Mouse (Mus musculus) left cerebral cortex, adult 9 months (tissue): Measurements from ENCODE around the gene Gpa33.
A peak's percentile ranks its signal among the peaks of the same experiment; 100 is the strongest.

Experiments used
- DNase-seq, 2 experiments: peaks; one replicate each; pipeline ENCODE4 v3.0.0; 2022; ENCODE audit warnings: low spot score in 2 of 2

Gpa33 gene

DNA sequence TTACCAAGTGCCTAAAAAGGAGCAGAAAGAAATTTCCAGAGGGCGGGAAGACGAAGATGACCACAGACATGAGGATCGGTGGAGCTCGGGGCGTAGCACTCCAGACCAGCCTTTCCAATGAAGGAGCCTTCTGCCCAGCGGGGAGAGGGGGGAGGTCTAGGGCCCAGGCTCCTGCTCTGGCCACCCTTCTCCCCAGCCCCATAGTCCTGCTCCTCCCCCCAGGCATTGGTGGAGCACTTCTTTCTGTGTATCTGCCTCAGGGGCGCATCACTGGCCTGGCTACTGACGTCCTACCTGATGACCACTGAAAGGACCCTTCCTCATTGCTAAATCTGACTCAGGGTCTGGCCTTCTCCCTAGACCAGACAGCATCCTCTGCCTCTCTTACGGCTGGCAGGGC, 35.1 kb downstream of the Gpa33 start:
- DNase-seq, result no peak

DNA sequence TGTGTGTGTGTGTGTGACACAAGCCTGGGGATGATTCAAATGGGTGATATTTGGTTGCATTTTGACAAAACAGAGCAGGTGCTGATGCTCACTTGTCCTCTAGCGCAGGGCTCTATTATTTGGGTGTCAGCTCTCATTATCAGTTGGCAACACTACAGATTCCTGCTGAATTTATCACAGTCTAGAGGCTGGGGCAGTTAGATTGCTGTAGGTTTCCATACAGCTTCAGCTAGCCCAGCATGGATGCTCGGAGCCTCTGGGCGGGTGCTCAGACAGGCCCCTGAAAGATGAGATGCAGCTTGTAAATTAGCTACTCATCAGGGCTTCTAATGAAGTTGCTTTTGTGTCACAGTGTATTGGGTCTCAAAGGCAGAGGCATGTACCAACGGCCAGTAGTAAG, 37.4 kb downstream of the Gpa33 start:
- DNase-seq, result no peak

DNA sequence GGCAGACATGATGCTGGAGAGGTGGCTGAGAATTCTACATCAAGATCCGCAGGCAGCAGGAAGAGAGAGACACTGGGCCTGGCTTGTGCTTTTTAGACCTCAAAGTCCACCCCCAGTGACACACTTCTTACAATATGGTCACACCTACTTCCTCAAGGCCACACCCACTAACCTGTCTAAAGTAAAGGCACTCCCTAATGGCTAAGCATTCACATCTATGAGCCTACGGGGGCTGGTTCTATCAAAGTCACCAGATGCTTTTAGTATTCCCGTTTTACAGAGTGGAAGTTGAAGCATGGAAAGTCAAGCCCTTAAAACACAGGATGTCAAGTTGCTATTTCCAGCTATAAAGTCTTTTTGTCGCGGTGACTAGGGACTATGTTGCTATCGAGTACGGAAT, 38.0 kb downstream of the Gpa33 start:
- no peak for DNase-seq

DNA sequence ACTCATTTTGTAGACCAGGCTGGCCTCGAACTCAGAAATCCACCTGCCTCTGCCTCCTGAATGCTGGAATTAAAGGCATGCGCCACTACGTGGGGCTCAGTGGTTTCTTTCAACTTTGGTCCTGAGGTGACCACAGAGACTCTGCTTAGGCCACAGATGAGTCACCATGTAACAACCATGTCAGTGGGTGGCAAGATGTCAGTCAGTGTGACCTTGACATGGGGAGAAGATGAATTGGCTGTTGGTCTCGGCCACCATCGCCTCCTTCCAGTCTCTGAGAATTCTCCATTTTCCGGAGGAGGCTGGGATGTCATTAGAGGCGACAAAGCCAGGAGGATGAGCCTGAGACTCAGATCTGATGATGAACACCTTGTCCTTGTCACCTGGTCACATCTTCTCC, 39.7 kb downstream of the Gpa33 start:
- DNase-seq, result no peak

DNA sequence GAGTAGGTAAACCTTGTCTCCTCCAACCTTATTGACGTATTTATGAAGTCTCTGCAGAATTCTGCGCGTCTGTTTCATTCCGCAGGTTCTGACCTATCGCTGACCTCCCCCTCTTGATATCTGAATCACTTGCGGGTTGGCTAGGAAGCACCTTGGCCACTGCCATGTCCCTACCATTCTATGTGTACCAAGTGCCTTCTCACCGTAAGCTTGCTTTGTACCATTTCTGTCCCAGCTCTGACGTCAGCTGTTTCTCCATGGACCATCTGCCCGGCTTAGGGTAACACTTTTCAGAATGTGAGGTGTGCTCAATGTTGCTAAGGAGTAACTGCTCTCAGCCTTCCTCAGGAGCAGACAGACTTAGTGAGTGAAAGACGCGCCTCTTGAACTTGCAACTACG, 40.8 kb downstream of the Gpa33 start:
- DNase-seq, result no peak

DNA sequence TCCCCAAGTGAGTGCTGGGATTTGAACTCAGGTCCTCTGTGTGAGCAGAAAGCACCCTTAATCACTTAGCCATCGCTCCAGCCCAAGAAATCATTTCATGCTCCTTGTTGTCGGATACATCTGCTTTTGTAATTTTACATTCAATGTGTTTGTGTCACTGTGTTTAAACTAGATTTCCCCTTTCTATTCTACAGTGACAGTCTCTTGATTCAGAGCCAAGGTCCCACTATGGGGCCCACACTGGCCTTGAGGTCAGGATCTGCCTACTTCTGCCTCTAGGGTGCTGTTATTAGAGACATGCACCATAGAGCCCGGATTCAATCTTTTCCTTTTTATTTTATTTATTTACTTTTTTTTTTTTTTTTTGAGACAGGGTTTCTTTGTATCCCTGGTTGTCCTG, 43.0 kb downstream of the Gpa33 start:
- DNase-seq, result no peak

DNA sequence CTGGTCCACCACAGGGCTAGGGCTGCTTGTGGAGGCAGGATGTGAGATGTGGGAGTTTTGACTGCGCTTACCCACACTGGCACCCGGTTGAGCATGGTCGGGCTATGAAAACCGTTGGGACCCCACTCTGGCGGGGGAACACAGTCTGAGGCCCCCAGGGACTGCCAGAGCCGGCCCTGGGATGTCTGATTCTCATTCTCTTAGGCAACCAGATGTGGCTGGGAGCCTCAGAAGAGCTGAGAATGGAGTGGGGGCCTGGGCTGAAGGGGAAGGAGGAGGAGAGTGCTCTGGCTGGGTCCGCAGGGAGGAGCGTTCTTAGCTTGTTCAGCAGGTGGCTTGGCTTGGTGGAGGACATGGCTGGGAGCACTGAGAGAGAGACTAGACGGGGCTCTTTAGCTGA, 43.6 kb downstream of the Gpa33 start:
- no peak for DNase-seq

DNA sequence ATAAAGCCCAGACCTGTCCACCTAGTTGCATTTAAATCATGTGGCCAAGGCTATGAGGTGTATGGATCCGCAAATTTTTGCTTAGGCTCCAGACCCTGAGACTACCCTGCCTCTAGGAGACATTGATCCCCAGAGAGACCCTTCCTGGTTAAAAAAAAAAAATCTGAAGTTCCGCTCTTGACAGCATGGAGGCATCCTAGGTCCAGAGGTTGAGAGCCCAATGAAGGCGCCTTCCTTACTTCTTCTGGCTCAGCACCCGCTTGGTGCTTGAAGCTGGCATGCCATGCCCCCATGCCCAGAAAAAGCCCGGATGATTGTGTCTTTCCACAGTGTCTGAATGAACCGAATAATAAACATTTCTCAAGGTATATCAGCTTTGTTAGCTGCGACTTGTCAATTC, 51.5 kb downstream of the Gpa33 start:
- no peak for DNase-seq

DNA sequence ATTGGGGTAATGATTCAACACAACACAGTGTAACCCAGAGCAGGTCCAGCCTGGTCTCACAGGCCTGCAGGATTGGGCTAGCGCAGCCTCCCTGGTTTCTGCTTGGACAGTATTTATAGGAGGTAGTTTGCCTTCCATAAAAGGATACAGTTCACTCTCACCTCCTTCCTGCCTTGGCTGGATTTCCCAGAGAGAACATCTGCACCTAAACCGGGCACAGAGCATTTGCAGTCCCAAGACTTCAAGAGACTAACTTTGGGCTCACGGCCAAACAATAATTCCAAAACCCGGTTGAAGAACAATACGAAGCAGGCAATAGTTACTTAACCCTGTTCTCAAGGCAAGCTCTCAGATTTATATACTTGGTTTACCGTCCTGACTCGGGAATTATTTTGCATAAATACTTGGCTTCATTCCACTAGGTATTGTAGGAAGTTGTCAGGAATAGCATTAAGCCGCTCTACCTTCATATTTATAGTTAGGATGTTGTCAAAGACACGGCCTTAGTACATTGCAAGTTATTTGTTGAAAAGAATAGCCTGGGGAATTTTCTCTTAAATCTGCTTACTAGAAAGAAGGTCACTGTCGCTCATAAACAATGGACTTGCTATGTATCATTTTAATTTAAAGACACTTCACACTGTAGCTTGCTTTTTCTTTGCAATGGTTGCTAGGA, 53.1 kb downstream of the Gpa33 start:
- peak in 1 of 2 experiments; percentile 44 for DNase-seq

DNA sequence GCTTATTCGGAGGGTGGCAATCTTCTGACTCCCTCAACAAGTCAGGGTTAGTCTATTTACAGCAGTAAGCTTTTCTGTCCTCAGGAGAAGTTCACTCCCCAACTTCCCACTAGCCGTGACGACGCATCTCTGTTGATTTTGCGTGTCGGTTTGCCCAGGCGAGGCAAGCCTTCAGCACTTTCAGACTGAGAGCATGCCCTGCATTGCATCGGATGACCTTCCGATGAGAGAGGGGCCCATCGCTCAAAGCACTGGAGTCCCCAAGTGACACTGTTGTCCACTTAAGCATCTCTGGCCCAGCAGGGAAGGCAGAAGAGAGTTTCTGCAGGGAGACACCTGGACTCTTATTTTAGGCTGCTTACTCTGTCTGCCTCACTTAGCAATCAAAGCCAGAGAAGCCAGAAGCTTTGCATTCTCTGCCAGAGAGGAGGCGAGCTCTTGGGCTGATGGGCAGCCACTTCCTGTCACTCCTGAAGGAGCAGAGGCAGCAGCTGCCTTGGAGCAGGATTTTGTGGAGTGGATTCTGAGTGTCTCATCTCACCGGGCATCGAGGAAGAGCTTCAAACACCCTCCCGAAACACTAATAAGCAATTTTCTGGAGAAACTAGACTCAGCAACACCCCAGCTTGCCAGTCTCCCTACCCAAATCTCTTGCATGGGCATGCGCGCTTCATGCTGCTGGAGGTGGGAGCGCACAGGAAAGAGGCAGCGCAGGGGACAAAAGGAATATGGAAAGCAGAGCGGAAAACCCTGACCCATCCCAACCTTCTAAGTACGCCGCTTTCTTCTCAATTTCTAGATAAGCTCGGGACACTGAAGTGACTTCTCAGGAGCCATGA, 54.6 kb downstream of the Gpa33 start:
- peak in 1 of 2 experiments; percentile 36 for DNase-seq

DNA sequence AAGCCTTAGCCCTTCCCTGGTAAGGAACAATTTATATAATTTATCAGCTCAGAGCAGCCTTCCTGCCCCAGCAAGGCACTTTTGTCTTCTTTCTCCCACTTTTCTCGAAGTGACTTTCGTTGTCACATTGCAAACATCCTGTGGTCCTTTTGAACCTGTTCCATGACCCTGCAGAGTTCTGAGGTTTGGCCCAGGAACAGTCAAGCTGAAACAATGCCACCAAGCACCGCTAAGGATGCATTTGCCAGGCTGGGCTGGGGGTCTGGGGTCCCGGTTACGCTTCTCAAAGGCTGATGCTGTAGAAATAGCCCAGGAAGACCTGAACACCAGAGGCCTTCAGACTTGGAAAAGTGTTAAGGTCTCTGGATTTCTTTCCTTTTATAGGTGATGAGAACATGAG, 55.3 kb downstream of the Gpa33 start:
- no peak for DNase-seq

DNA sequence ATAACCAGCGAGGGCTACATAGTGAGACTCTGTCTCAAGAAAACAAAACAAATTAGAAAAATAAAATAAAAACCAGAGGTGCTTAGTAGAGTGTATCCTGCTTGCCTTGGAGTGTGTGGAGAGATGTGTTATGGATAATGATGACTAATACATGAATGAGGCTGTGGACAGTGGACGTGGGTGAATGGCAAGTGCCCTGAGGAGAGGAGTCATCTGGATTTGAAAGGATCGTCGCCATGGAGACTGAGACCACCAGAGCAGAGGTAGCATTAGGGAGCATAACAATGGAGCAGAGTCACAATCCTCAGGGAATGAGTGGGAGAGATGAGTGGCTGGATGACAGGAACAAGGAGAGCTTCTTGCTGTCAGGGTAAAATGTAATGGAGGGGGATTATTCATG, 59.8 kb downstream of the Gpa33 start:
- no peak for DNase-seq

DNA sequence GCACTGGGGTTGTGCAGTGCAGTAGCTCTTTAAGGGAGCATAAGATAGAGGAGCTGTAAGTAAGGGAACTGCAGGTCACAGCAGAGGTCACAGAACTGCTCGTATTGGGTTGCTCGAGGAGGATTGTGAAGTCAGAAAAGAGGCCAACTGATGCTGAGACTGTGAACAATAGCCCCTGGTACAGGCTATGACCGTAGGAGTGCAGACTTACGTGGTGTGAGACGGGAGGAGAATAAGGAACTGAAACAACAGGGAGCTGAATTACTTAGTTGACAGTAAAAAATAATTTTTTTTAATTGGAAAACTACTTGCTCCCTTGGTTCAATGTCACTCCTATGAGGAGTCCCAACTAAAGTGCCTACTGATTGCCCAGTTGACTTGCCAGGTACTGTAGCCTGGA, 74.1 kb downstream of the Gpa33 start:
- DNase-seq, result no peak

DNA sequence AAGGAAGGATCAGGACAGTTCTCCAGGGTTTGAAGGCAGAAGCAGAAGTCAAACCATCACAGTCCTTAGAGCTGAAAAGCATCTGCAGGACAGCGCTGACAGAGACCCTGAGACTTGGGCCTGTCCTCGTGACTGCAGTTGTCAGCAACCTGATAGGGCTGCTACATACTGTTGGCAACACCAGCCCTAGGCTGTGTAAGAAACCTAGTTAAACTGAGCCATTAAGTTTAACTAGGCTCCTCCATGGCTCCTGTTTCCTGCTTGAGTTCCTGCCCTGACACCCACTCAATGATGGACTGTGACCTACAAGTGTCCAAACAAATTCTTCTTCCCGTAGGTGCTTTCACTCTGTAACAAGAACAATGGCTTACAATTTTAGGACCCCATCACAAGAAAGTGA, 75.1 kb downstream of the Gpa33 start:
- no peak for DNase-seq

DNA sequence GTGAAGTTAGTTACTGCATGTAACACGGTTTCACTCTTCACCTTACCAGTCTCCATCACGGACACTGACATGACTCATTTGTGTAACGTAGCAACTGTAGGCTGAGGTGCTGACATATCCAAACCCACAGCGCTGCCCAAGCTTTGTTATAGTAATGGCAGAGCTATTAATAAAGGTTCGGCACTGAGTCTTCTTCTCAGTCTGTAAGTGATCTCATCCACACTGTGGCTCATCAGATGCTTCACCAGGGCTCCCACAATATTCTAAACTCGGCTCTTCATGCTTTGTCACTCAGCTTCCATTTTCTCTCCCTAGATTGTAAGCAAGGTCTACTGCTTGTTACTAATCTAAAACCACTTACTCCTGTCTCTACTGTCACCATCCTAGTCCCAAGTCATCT, 79.3 kb downstream of the Gpa33 start:
- peak in 1 of 2 experiments; percentile 13 for DNase-seq

DNA sequence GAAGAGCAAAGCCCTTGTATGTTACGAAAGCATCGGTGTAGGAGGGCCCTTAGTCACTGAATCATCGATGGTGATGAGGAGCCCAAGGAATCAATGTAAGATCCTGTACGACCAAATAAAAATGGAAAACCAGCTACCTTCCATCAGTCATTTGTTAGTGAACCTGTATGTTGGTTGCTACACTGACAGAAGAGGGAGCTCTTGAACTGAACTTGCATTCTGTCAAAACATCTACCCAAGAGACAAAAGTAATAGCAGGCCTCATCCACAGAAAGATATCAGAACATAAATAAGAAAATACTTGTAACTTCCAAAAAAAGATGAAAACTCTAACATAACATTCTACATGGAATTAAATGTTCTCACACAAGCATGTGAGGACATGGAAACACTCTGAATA, 84.1 kb downstream of the Gpa33 start:
- DNase-seq, result no peak
